Mouse (Mus musculus): ENCODE data around the gene Dnajb3.

DNA sequence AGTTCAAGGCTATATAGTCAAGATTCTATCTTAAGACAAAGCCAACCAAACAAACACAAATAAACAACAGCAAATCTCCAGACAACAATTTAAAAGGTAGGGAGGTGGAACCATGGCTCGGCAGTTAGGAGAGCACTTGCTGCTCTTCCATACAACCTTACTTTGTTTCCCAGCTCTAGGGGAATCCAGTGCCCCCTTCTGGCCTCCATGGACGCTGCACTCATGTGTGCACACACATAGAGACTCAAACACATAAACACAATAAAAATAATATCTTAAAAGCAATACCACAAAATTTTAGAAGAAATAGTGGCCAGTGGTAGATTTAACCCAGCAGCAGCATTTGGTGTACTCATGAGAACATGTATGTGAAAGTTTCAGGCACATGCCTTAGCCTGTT, 11.6 kb upstream of the Dnajb3 start:
- TF ChIP-seq CTCF (conservative IDR thresholded peaks at IDR 0.05 in 1 of 2, IDR thresholded peaks at IDR 0.05 in 1 of 2; ENCODE audit: low read depth in 2 of 2, low read length in 2 of 2) (peak in 1 of 2 experiments; percentile 46; a peak in 2 of 4 replicates), POLR2A (IDR thresholded peaks at IDR 0.05; ENCODE audit: low read depth, low read length) (no peak), MAX (IDR thresholded peaks at IDR 0.05; ENCODE audit: low read length) (no peak), MXI1 (IDR thresholded peaks at IDR 0.05; ENCODE audit: low read depth, low read length) (peak; percentile 45; the same call in 1 of the 2 replicates), PAX5 (IDR thresholded peaks at IDR 0.05; ENCODE audit: low read length) (no peak), POLR2AphosphoS2 (IDR thresholded peaks at IDR 0.05; ENCODE audit: low read depth, low read length) (no peak), ELF1 (IDR thresholded peaks at IDR 0.05; ENCODE audit: low read depth, low read length) (no peak), CHD1 (IDR thresholded peaks at IDR 0.05; ENCODE audit: low read depth, low read length) (no peak), MEF2A (IDR thresholded peaks at IDR 0.05; ENCODE audit: borderline replicate concordance, low read depth, low read length) (no peak), TCF12 (IDR thresholded peaks at IDR 0.05; ENCODE audit: low read depth, low read length) (no peak), EP300 (IDR thresholded peaks at IDR 0.05; ENCODE audit: low read length) (no peak), ZC3H11A (IDR thresholded peaks at IDR 0.05; ENCODE audit: low read depth, low read length) (no peak), ZKSCAN1 (IDR thresholded peaks at IDR 0.05; ENCODE audit: borderline replicate concordance, low read depth, low read length) (no peak)

All from CH12.LX (cell line).